Mouse (Mus musculus) erythroid progenitor cell, adult 5-6 weeks (primary cell): ENCODE results near the gene Cdc42se1. TPM values are rescaled to one million over a fixed set of nuclear protein-coding genes. Genes with fewer than 3 reads are reported as not detected.

Experiments
- ATAC-seq: replicated peaks from 2 replicates; pipeline ENCODE4 v1.8.0; 2016; ENCODE audit warnings: moderate number of reproducible peaks, mild to moderate bottlenecking, moderate TSS enrichment, inconsistent platforms; ENCODE audit not compliant: poor library complexity, low FRiP score, severe bottlenecking
- total RNA-seq, 2 experiments: library from RNA; stranded (forward) in 1 of 2; stranded (reverse) in 1 of 2; fragments of 150-400 nt in 1 of 2; fragments of 186-747, 209-891 nt in 1 of 2; gene quantifications; 2 replicates each; pipeline versions ENCODE4 v1.2.3 to v1.2.4; 2015 to 2017; ENCODE audit warnings: low replicate concordance in 2 of 2

Gene Cdc42se1
- total RNA-seq, 2 experiments from 2014 or later: 23.4 to 31.9 TPM

- ATAC-seq: peak; percentile 35
Observed at GRCm38 (mm10) chr3:95282381-95282864, 53.9 kb downstream of the Cdc42se1 start.

GRCm38 (mm10) chr3:95282865-95283588 lies 54.5 kb downstream of the Cdc42se1 start:
- ATAC-seq: peak; percentile 73

GRCm38 (mm10) chr3:95283589-95283941 lies 55.0 kb downstream of the Cdc42se1 start:
- 0 out of 2 replicates have a peak, but pooled peaks have one; percentile 3 for ATAC-seq

- no peak for ATAC-seq
Observed at GRCm38 (mm10) chr3:95284062-95284461, 55.5 kb downstream of the Cdc42se1 start.

GRCm38 (mm10) chr3:95284501-95285281 lies 56.2 kb downstream of the Cdc42se1 start:
- no peak for ATAC-seq

GRCm38 (mm10) chr3:95285390-95285789 lies 56.9 kb downstream of the Cdc42se1 start:
- ATAC-seq: no peak

Other genes starting within 250 kb of the Cdc42se1 start
- gene Zfp687, start 213.3 kb upstream of the Cdc42se1 start, total RNA-seq (2015; ENCODE audit: low replicate concordance): 7.9 and 26.0 TPM in 2 replicates
- gene Zfp687, start 213.3 kb upstream of the Cdc42se1 start, total RNA-seq (2017; ENCODE audit: low replicate concordance): 6.6 and 8.1 TPM in 2 replicates
- 79.6 and 112 TPM in 2 replicates for gene Psmd4, start 186.1 kb upstream of the Cdc42se1 start, total RNA-seq (2015; ENCODE audit: low replicate concordance)
- 111 and 160 TPM in 2 replicates for gene Psmd4, start 186.1 kb upstream of the Cdc42se1 start, total RNA-seq (2017; ENCODE audit: low replicate concordance)
- gene Pip5k1a, start 121.8 kb upstream of the Cdc42se1 start, total RNA-seq (2015; ENCODE audit: low replicate concordance): 17.3 and 26.4 TPM in 2 replicates
- 32.2 and 74.3 TPM in 2 replicates for gene Pip5k1a, start 121.8 kb upstream of the Cdc42se1 start, total RNA-seq (2017; ENCODE audit: low replicate concordance)
- 11.5 and 13.4 TPM in 2 replicates for gene Vps72, start 117.7 kb upstream of the Cdc42se1 start, total RNA-seq (2015; ENCODE audit: low replicate concordance)
- gene Vps72, start 117.7 kb upstream of the Cdc42se1 start, total RNA-seq (2017; ENCODE audit: low replicate concordance): 38.0 and 48.7 TPM in 2 replicates
- not detected in 2 replicates for gene Tmod4, start 104.3 kb upstream of the Cdc42se1 start, total RNA-seq (2015; ENCODE audit: low replicate concordance)
- gene Tmod4, start 104.3 kb upstream of the Cdc42se1 start, total RNA-seq (2017; ENCODE audit: low replicate concordance): not detected in 2 replicates
- 35.0 and 41.1 TPM in 2 replicates for gene Scnm1, start 94.7 kb upstream of the Cdc42se1 start, total RNA-seq (2015; ENCODE audit: low replicate concordance)
- 34.9 and 43.6 TPM in 2 replicates for gene Scnm1, start 94.7 kb upstream of the Cdc42se1 start, total RNA-seq (2017; ENCODE audit: low replicate concordance)
- gene Lysmd1, start 94.6 kb upstream of the Cdc42se1 start, total RNA-seq (2015; ENCODE audit: low replicate concordance): 4.6 and 8.3 TPM in 2 replicates
- 7.0 and 8.1 TPM in 2 replicates for gene Lysmd1, start 94.6 kb upstream of the Cdc42se1 start, total RNA-seq (2017; ENCODE audit: low replicate concordance)
- 7.5 and 18.0 TPM in 2 replicates for gene Tnfaip8l2, start 86.4 kb upstream of the Cdc42se1 start, total RNA-seq (2015; ENCODE audit: low replicate concordance)
- 4.4 and 8.6 TPM in 2 replicates for gene Tnfaip8l2, start 86.4 kb upstream of the Cdc42se1 start, total RNA-seq (2017; ENCODE audit: low replicate concordance)
- gene Sema6c, start 68.3 kb upstream of the Cdc42se1 start, total RNA-seq (2015; ENCODE audit: low replicate concordance): not detected in 2 replicates
- gene Sema6c, start 68.3 kb upstream of the Cdc42se1 start, total RNA-seq (2017; ENCODE audit: low replicate concordance): not detected in 2 replicates
- 98.9 and 104 TPM in 2 replicates for gene Gabpb2, start 10.8 kb upstream of the Cdc42se1 start, total RNA-seq (2015; ENCODE audit: low replicate concordance)
- gene Gabpb2, start 10.8 kb upstream of the Cdc42se1 start, total RNA-seq (2017; ENCODE audit: low replicate concordance): 157 and 160 TPM in 2 replicates
- gene Mllt11, start 3.4 kb downstream of the Cdc42se1 start, total RNA-seq (2015; ENCODE audit: low replicate concordance): 1.8 TPM in 1 of 2 replicates, not detected in the other
- gene Mllt11, start 3.4 kb downstream of the Cdc42se1 start, total RNA-seq (2017; ENCODE audit: low replicate concordance): 0.64 and 1.2 TPM in 2 replicates
- gene Gm128, start 12.9 kb downstream of the Cdc42se1 start, total RNA-seq (2015; ENCODE audit: low replicate concordance): not detected in 2 replicates
- not detected in 2 replicates for gene Gm128, start 12.9 kb downstream of the Cdc42se1 start, total RNA-seq (2017; ENCODE audit: low replicate concordance)
- not detected in 2 replicates for gene Bnipl, start 22.5 kb downstream of the Cdc42se1 start, total RNA-seq (2015; ENCODE audit: low replicate concordance)
- gene Bnipl, start 22.5 kb downstream of the Cdc42se1 start, total RNA-seq (2017; ENCODE audit: low replicate concordance): not detected in 2 replicates
- gene Mindy1, start 52.6 kb downstream of the Cdc42se1 start, total RNA-seq (2015; ENCODE audit: low replicate concordance): 27.8 and 38.6 TPM in 2 replicates
- 19.0 and 36.1 TPM in 2 replicates for gene Mindy1, start 52.6 kb downstream of the Cdc42se1 start, total RNA-seq (2017; ENCODE audit: low replicate concordance)
- gene Prune1, start 53.3 kb downstream of the Cdc42se1 start, total RNA-seq (2015; ENCODE audit: low replicate concordance): 5.9 and 7.6 TPM in 2 replicates
- gene Prune1, start 53.3 kb downstream of the Cdc42se1 start, total RNA-seq (2017; ENCODE audit: low replicate concordance): 7.2 and 8.4 TPM in 2 replicates
- gene Anxa9, start 78.4 kb downstream of the Cdc42se1 start, total RNA-seq (2015; ENCODE audit: low replicate concordance): 0.84 and 1.1 TPM in 2 replicates
- not detected in 2 replicates for gene Anxa9, start 78.4 kb downstream of the Cdc42se1 start, total RNA-seq (2017; ENCODE audit: low replicate concordance)
- gene Cers2, start 86.1 kb downstream of the Cdc42se1 start, total RNA-seq (2015; ENCODE audit: low replicate concordance): 72.1 and 81.3 TPM in 2 replicates
- gene Cers2, start 86.1 kb downstream of the Cdc42se1 start, total RNA-seq (2017; ENCODE audit: low replicate concordance): 35.4 and 49.5 TPM in 2 replicates
- gene Setdb1, start 128.5 kb downstream of the Cdc42se1 start, total RNA-seq (2015; ENCODE audit: low replicate concordance): 7.1 and 7.2 TPM in 2 replicates
- 7.4 and 18.1 TPM in 2 replicates for gene Setdb1, start 128.5 kb downstream of the Cdc42se1 start, total RNA-seq (2017; ENCODE audit: low replicate concordance)
- gene 4930558C23Rik, start 174.1 kb downstream of the Cdc42se1 start, total RNA-seq (2015; ENCODE audit: low replicate concordance): not detected in 2 replicates
- gene 4930558C23Rik, start 174.1 kb downstream of the Cdc42se1 start, total RNA-seq (2017; ENCODE audit: low replicate concordance): not detected in 2 replicates
- gene Arnt, start 205.7 kb downstream of the Cdc42se1 start, total RNA-seq (2015; ENCODE audit: low replicate concordance): 57.7 and 75.9 TPM in 2 replicates
- gene Arnt, start 205.7 kb downstream of the Cdc42se1 start, total RNA-seq (2017; ENCODE audit: low replicate concordance): 53.8 and 74.5 TPM in 2 replicates